Mouse (Mus musculus) CH12.LX (cell line): Measurements from ENCODE around the gene Fau. TPM values are rescaled to one million over a fixed set of nuclear protein-coding genes. Genes with fewer than 3 reads are reported as not detected.

Experiments used
- DNase-seq: peaks from one replicate; pipeline ENCODE4 v3.0.0-alpha.2; 2013; ENCODE audit errors: extremely low read depth
- H3K27ac ChIP-seq: 2 replicates; pipeline ENCODE4 v1.5.1; 2012; ENCODE audit warnings: low read depth, mild to moderate bottlenecking, control low read depth, moderate library complexity; ENCODE audit not compliant: insufficient read depth
- H3K27me3 ChIP-seq: replicated peaks from 2 replicates; pipeline ENCODE3; 2012; ENCODE audit warnings: inconsistent platforms
- H3K36me3 ChIP-seq, 2 experiments: replicated peaks in 1 of 2; 2 replicates each; pipeline versions ENCODE3 to v1.6.1; 2012; ENCODE audit warnings: inconsistent platforms in 1 of 2, low read length in 1 of 2, mild to moderate bottlenecking in 1 of 2, mixed read lengths in 1 of 2, moderate library complexity in 1 of 2; ENCODE audit not compliant: control insufficient read depth in 1 of 2, insufficient read depth in 1 of 2
- H3K4me1 ChIP-seq, 2 experiments: 2 replicates each; pipeline ENCODE4 v1.6.1; 2012; ENCODE audit warnings: inconsistent platforms in 1 of 2, moderate library complexity in 1 of 2; ENCODE audit not compliant: insufficient read depth in 2 of 2, control insufficient read depth in 1 of 2
- H3K4me2 ChIP-seq: 2 replicates; pipeline ENCODE4 v1.6.1; 2012; ENCODE audit warnings: low read depth, mild to moderate bottlenecking, control low read depth; ENCODE audit not compliant: poor library complexity, insufficient read depth, severe bottlenecking
- H3K4me3 ChIP-seq, 3 experiments: fragments of 150-350 bp in 1 of 3; sonication (generic) in 1 of 3; replicated peaks in 1 of 3; 2 replicates each; pipeline versions ENCODE3 to v1.5.1; 2011 to 2012; ENCODE audit warnings: low read depth in 2 of 3, low read length in 2 of 3, mild to moderate bottlenecking in 2 of 3, moderate library complexity in 2 of 3, control low read depth in 1 of 3, improper control_type of control experiment in 1 of 3, inconsistent platforms in 1 of 3, mixed read lengths in 1 of 3; ENCODE audit not compliant: poor library complexity in 1 of 3
- H3K79me2 ChIP-seq: replicated peaks from 2 replicates; pipeline ENCODE4 v1.6.1; 2012; ENCODE audit warnings: mild to moderate bottlenecking, moderate library complexity; ENCODE audit not compliant: control insufficient read depth, poor library complexity, insufficient read depth, severe bottlenecking; ENCODE audit errors: extremely low read depth
- H3K9ac ChIP-seq: 2 replicates; pipeline ENCODE4 v1.6.1; 2012; ENCODE audit warnings: low read depth, mild to moderate bottlenecking, control low read depth, moderate library complexity; ENCODE audit not compliant: insufficient read depth
- H3K9me3 ChIP-seq: replicated peaks from 2 replicates; pipeline ENCODE3; 2012; ENCODE audit warnings: low read length, inconsistent platforms, mixed read lengths
- BHLHE40 ChIP-seq: IDR thresholded peaks from 2 replicates; pipeline ENCODE4 v1.6.1; 2011; ENCODE audit warnings: mild to moderate bottlenecking, low read depth, low read length, improper control_type of control experiment
- CHD2 ChIP-seq: IDR thresholded peaks from 2 replicates; pipeline ENCODE4 v1.6.1; 2011; ENCODE audit warnings: low read length, improper control_type of control experiment
- CTCF ChIP-seq, 2 experiments: IDR thresholded peaks in 1 of 2; conservative IDR thresholded peaks in 1 of 2; 2 replicates each; pipeline ENCODE4 v1.5.1; 2011 to 2012; ENCODE audit warnings: low read depth in 2 of 2, low read length in 2 of 2, improper control_type of control experiment in 1 of 2, inconsistent platforms in 1 of 2, mild to moderate bottlenecking in 1 of 2, moderate library complexity in 1 of 2
- EP300 ChIP-seq: IDR thresholded peaks from 2 replicates; pipeline ENCODE4 v1.6.1; 2011; ENCODE audit warnings: low read length, improper control_type of control experiment
- ETS1 ChIP-seq: conservative IDR thresholded peaks from 2 replicates; pipeline ENCODE4 v1.6.1; 2012; ENCODE audit warnings: low read depth, mild to moderate bottlenecking, inconsistent platforms, low read length, improper control_type of control experiment, moderate library complexity
- IRF4 ChIP-seq: IDR thresholded peaks from 2 replicates; pipeline ENCODE4 v1.6.1; 2014; ENCODE audit warnings: low read depth, mild to moderate bottlenecking, inconsistent platforms, low read length, improper control_type of control experiment
- JUN ChIP-seq: IDR thresholded peaks from 2 replicates; pipeline ENCODE4 v1.6.1; 2011; ENCODE audit warnings: low read depth, mild to moderate bottlenecking, low read length, improper control_type of control experiment, moderate library complexity; ENCODE audit not compliant: insufficient read depth
- JUND ChIP-seq: conservative IDR thresholded peaks from 2 replicates; pipeline ENCODE4 v1.6.1; 2011; ENCODE audit warnings: low read depth, low read length, improper control_type of control experiment
- KAT2A ChIP-seq: IDR thresholded peaks from 2 replicates; pipeline ENCODE4 v1.6.1; 2012; ENCODE audit warnings: low read length, improper control_type of control experiment, inconsistent platforms; ENCODE audit not compliant: insufficient replicate concordance
- MAFK ChIP-seq: IDR thresholded peaks from 2 replicates; pipeline ENCODE4 v1.6.1; 2011; ENCODE audit warnings: low read length, improper control_type of control experiment; ENCODE audit not compliant: insufficient replicate concordance
- MAX ChIP-seq: IDR thresholded peaks from 2 replicates; pipeline ENCODE4 v1.6.1; 2011; ENCODE audit warnings: low read length, improper control_type of control experiment
- MAZ ChIP-seq: IDR thresholded peaks from 2 replicates; pipeline ENCODE4 v1.6.1; 2012; ENCODE audit warnings: low read depth, mild to moderate bottlenecking, inconsistent platforms, low read length, improper control_type of control experiment, moderate library complexity
- MXI1 ChIP-seq: IDR thresholded peaks from 2 replicates; pipeline ENCODE4 v1.6.1; 2011; ENCODE audit warnings: mild to moderate bottlenecking, low read depth, low read length, improper control_type of control experiment
- MYC ChIP-seq: IDR thresholded peaks from 2 replicates; pipeline ENCODE4 v1.6.1; 2011; ENCODE audit warnings: low read depth, mild to moderate bottlenecking, improper control_type of control experiment, low read length
- NELFE ChIP-seq: IDR thresholded peaks from 2 replicates; pipeline ENCODE4 v1.6.1; 2011; ENCODE audit warnings: low read depth, low read length, improper control_type of control experiment
- NRF1 ChIP-seq: IDR thresholded peaks from 2 replicates; pipeline ENCODE4 v1.6.1; 2014; ENCODE audit warnings: low read depth, mild to moderate bottlenecking, inconsistent platforms, low read length, improper control_type of control experiment, moderate library complexity
- PAX5 ChIP-seq: IDR thresholded peaks from 2 replicates; pipeline ENCODE4 v1.6.1; 2012; ENCODE audit warnings: low read length, inconsistent platforms, mixed read lengths
- POLR2A ChIP-seq: IDR thresholded peaks from 2 replicates; pipeline ENCODE4 v1.6.1; 2011; ENCODE audit warnings: low read depth, mild to moderate bottlenecking, improper control_type of control experiment, low read length
- RAD21 ChIP-seq: IDR thresholded peaks from 2 replicates; pipeline ENCODE4 v1.6.1; 2011; ENCODE audit warnings: low read depth, mild to moderate bottlenecking, low read length, improper control_type of control experiment, moderate library complexity
- SIN3A ChIP-seq: IDR thresholded peaks from 2 replicates; pipeline ENCODE4 v1.6.1; 2012; ENCODE audit warnings: low read length, improper control_type of control experiment, inconsistent platforms
- SMC3 ChIP-seq: IDR thresholded peaks from 2 replicates; pipeline ENCODE4 v1.6.1; 2011; ENCODE audit warnings: low read depth, low read length, improper control_type of control experiment
- TBP ChIP-seq: conservative IDR thresholded peaks from 2 replicates; pipeline ENCODE4 v1.6.1; 2011; ENCODE audit warnings: low read depth, low read length, improper control_type of control experiment
- UBTF ChIP-seq: IDR thresholded peaks from 2 replicates; pipeline ENCODE4 v1.6.1; 2012; ENCODE audit warnings: low read depth, mild to moderate bottlenecking, inconsistent platforms, low read length, improper control_type of control experiment, moderate library complexity
- USF2 ChIP-seq: conservative IDR thresholded peaks from 2 replicates; pipeline ENCODE4 v1.6.1; 2011; ENCODE audit warnings: low read depth, low read length, improper control_type of control experiment
- ZC3H11A ChIP-seq: IDR thresholded peaks from 2 replicates; pipeline ENCODE4 v1.6.1; 2012; ENCODE audit warnings: low read depth, mild to moderate bottlenecking, inconsistent platforms, low read length, improper control_type of control experiment
- ZMIZ1 ChIP-seq: IDR thresholded peaks from 2 replicates; pipeline ENCODE4 v1.6.1; 2012; ENCODE audit warnings: low read depth, mild to moderate bottlenecking, inconsistent platforms, low read length, improper control_type of control experiment
- ZNF384 ChIP-seq: IDR thresholded peaks from 2 replicates; pipeline ENCODE4 v1.6.1; 2012; ENCODE audit warnings: low read depth, low read length, improper control_type of control experiment, inconsistent platforms
- dilution Hi-C: fragments of 300-500 bp; cut with MboI; formaldehyde crosslinking; loops from 2 replicates; pipeline ENCODE4 v1.14.3; 2020; ENCODE audit warnings: low sequenced_read_pairs; ENCODE audit not compliant: extremely low pct_unique_long_range_greater_than_20kb, extremely low pct_ligation_motif_present
- in situ Hi-C: fragments of 300-500 bp; cut with MboI; formaldehyde crosslinking; loops from 3 replicates; pipeline ENCODE4 v1.14.3; 2019; ENCODE audit warnings: low sequenced_read_pairs, low pct_ligation_motif_present, low pct_unique_long_range_greater_than_20kb, mixed read lengths
- polyA plus RNA-seq: library from polyadenylated mRNA; unstranded; fragments of >175 nt; gene quantifications from 2 replicates; pipeline ENCODE4 v1.2.1, GENCODE M21; 2012; ENCODE audit warnings: low read depth; ENCODE audit not compliant: insufficient read length
- total RNA-seq, 2 experiments: library from RNA; depleted of rRNA; stranded (reverse); fragments of 300-350 nt in 1 of 2; fragments of >200 nt in 1 of 2; gene quantifications; 2 replicates each; pipeline ENCODE4 v1.2.3; 2012 to 2014

The Fau gene
- total and polyA plus RNA-seq, 3 experiments: 1,239 to 2,522 (median 2,403) TPM

- TF ChIP-seq MAX (no peak), MAFK (no peak), BHLHE40 (no peak), SMC3 (no peak), ZMIZ1 (no peak), NELFE (no peak), CTCF (conservative IDR thresholded peaks at IDR 0.05 in 1 of 2, IDR thresholded peaks at IDR 0.05 in 1 of 2; ENCODE audit: low read depth in 2 of 2, low read length in 2 of 2) (no peak), JUND (no peak), KAT2A (no peak), ZC3H11A (no peak), IRF4 (no peak), PAX5 (no peak), POLR2A (no peak), MYC (no peak), SIN3A (no peak), EP300 (no peak), NRF1 (no peak), USF2 (no peak), MXI1 (no peak)
- Histone ChIP-seq H3K36me3 (no peaks in the 10 kb centered on the region), H3K4me3 (no peak overlapping the region), H3K79me2 (no peaks in the 10 kb centered on the region), H3K4me2 (no peak overlapping the region), H3K9me3 (no peaks in the 10 kb centered on the region), H3K27ac (no peak overlapping the region), H3K9ac (no peak overlapping the region), H3K4me1 (peaks cover 5 to 22% of the 10 kb centered on the region in 2 experiments), H3K27me3 (peaks cover 6% of the 10 kb centered on the region)
- in situ Hi-C loops: no loop called here
- DNase-seq: no peak
- dilution Hi-C loops: no loop called here
These were observed 34.6 kb upstream of the Fau start for GRCm38 (mm10) chr19:6023059-6023458.

GRCm38 (mm10) chr19:6023930-6024329, 33.7 kb upstream of the Fau start:
- TF ChIP-seq JUN (no peak), SMC3 (no peak), ZNF384 (no peak), SIN3A (no peak), RAD21 (no peak), ETS1 (no peak), IRF4 (no peak), UBTF (no peak), MXI1 (no peak), CHD2 (no peak), MAZ (no peak), MYC (no peak), TBP (no peak), CTCF (conservative IDR thresholded peaks at IDR 0.05 in 1 of 2, IDR thresholded peaks at IDR 0.05 in 1 of 2; ENCODE audit: low read depth in 2 of 2, low read length in 2 of 2) (no peak), JUND (no peak), MAFK (no peak)
- H3K9ac ChIP-seq: no peak overlapping the region
- no peak overlapping the region for H3K4me3 ChIP-seq
- peaks cover 6% of the 10 kb centered on the region for H3K27me3 ChIP-seq
- dilution Hi-C loops (no loop called here), in situ Hi-C loops (no loop called here)
- DNase-seq: no peak
- H3K27ac ChIP-seq: no peak overlapping the region
- no peaks in the 10 kb centered on the region for H3K36me3 ChIP-seq
- H3K79me2 ChIP-seq: no peaks in the 10 kb centered on the region
- H3K9me3 ChIP-seq: no peaks in the 10 kb centered on the region
- H3K4me2 ChIP-seq: no peak overlapping the region
- peaks cover 5 to 19% of the 10 kb centered on the region in 2 experiments for H3K4me1 ChIP-seq
